Mouse (Mus musculus): ENCODE results near the gene Naa10.

The Naa10 gene

DNA sequence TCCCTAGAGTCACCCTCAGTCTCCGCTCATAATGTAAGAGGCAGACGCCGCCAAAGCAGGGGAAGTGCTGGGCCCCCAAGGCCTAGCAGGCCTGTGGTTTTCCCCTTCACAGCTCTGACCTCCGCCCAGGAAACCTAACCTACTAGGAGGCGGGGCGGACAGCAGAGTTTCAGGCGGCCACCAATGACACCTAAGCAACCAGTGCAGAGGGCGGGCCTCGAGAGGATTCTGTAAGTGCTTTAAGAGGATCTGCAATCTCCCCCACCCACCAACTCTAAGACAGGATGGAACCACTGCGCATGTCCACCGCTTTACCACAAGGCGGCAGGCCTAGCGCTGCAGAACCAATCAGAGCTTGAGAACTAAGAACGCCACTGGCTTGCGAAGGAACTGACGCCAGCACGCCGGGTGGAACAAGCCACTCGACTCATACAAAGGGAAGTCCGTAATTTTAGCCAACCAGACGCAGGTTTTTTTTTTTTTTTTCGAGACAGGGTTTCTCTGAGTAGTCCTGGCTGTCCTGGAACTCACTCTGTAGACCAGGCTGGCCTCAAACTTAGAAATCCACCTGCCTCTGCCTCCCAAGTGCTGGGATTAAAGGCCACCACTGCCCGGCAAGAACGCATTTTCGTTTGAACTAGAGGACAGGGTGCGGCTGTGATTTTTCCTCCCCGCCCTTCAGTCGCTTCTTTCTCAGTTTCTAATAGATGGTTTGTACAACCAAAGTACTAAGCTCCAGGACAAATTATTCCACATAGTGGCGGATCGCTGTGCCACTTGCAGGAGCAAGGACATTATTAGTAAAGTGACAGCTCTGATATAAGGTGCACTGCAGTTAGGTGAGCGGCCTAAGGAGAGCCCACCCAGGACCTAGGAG is 6.7 kb downstream of the Naa10 start:
- DNase-seq (ENCODE audit: low spot score) = peak; percentile 91

DNA sequence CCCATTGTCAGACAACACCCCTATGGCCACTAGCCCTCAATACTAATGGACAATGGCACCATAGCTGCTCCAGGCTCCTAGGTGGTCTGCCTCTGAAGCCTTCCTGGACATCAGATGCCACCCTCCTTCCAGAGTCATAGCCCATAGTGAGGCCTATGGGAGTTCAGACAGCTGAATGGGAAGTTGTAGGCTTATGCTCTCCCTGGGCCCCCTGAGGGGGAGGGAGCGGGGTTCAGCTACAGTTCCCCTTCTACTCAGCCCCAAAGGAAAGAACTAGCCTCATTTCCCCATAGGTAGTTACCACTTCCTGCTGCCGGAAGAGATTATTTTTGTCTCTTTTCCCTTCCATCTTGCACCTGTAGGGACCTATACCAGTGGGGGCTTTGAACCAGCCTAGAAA is 10.2 kb downstream of the Naa10 start:
- no peak for DNase-seq (ENCODE audit: low spot score)

DNA sequence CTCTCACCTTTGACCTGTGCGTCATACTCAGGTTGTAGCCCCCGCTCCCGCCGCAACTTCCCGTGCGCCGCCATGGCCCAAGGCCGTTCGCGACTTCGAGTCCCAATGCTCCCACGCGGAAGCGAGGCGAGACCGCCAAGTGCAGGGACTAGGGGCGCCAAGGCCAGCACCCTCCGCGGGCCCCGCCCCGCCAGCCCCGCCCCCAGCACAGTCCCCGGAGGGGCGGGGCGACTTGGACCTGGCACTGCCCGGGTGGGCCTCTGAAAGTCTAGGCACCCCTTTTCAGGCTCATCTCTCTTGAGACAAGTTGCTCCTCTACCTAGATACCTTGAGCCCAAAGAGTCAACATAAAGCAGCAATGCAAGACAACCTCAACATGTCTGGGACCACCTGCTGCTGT is 10.6 kb downstream of the Naa10 start:
- no peak for DNase-seq (ENCODE audit: low spot score)

DNA sequence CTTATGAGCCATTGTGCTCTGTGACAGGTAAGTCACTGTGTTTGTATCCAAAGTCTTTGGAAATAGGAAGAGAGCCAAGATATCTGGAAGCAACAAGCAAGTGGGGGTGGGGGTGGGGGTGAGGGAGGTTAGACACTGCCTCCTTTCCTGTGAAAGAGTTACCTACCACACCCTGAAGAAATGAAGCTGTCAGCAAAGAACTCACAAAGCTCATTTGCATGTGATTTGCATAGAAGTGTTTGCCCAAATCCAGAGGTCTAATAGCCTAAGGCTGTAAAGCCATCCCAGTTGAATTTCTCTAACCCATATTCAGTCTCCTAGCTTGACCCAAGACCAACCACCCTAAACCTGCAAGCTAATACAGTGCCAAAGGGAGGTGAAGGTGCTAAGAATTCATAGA is 11.3 kb downstream of the Naa10 start:
- DNase-seq (ENCODE audit: low spot score) = no peak

DNA sequence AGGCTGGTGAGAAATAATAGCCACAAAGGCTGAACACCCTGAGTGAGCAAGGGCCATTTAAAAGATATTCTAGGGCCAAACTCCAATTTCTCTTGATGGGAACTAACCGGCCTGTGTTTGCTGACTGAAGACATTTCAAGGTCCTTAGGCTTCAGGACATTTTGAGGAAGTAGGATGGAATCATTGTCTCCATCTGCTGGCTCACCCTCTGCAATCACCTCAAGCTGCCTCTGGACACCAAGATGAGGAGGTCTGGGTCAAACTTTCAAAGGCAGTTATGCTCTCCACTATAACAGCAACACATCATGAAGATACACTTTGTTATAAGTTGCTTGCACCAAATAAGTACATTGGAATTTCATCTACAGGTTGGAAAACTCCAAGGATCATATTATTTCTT is 11.7 kb downstream of the Naa10 start:
- no peak for DNase-seq (ENCODE audit: low spot score)

DNA sequence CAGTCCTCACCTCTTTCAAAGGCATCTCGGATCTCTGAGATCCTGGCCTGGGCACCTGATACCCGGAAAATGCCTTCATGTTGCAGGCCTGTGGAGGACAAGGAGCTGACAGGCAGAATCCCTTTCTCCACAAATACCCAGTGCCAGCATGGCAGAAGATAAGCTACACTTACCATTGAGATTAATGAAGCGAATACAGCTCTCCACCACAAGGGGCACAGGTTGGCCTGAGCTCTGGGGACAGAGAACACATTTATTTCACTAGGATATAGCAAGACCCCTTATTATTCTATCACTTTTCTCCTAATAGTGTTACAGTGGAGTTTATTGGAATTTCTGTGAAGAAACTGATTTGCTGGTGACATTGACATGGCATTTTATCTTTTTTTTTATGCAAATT is 23.8 kb downstream of the Naa10 start:
- no peak for DNase-seq (ENCODE audit: low spot score)

DNA sequence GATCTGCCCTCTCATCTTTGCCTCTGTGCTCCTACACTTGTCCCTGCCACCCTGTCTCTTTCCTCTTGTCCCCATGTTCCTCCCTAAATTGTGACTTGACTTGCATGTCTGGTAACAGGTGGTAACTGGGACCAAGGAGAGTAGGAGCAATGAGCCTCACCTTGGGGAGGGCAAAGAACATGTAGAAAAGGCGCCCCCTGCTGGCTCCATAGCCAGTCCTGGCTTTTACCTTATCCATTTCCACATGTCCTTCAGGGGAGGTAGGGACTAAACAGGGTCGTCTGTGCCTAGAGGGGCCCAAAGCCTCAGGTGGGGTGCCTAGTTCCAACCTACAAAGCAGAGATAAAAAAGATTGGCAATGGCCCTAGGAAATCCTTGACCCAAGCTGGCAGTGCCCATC is 26.0 kb downstream of the Naa10 start, which contains the start of gene L1cam:
TSS of gene L1cam (minus strand) at position 387 of the 400 bp plus-strand sequence.
- peak; percentile 61 for DNase-seq (ENCODE audit: low spot score)

DNA sequence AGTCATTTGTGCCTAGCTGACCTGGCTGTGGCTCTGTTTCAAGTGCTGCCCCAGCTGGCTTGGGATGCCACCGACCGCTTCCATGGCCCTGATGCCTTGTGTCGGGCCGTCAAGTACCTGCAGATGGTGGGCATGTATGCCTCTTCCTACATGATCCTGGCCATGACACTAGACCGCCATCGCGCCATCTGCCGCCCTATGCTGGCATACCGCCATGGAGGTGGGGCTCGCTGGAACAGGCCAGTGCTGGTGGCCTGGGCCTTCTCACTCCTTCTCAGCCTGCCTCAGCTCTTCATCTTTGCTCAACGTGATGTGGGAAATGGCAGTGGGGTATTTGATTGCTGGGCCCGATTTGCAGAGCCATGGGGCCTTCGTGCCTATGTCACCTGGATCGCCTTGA is 28.9 kb downstream of the Naa10 start:
- DNase-seq (ENCODE audit: low spot score) = no peak

DNA sequence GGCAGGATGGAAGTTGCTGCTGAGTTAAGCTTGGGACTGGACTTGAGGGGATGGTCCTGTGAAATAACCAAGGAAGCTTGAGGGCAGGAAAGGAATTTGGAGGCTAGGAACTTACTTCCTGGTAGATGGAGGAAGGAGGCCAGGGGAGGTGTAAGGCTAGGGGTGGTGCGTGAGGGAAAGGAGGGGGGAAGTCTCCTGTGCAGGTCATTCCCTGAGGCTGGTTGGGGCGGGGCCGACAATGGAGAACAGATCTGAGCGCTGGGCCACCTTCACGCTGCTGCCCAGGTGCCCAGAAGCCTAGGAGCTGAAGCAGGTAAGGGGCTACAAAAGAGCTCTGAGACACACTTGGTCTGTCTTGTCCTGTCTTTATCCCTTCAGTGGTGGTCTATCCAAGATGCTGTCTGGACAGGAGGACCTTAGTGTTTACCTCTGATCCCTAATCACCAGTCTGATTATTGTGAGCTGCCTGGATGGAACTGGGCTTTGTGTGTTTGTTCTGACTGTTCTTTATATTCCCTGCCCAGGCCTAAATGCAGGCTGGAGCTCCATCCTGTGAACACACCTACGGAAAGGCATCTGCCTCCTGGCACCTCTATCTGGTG is 30.1 kb downstream of the Naa10 start, which contains the start of gene Avpr2:
TSS of gene Avpr2 (plus strand) at position 552 of the 602 bp plus-strand sequence.
- DNase-seq (ENCODE audit: low spot score) = no peak

DNA sequence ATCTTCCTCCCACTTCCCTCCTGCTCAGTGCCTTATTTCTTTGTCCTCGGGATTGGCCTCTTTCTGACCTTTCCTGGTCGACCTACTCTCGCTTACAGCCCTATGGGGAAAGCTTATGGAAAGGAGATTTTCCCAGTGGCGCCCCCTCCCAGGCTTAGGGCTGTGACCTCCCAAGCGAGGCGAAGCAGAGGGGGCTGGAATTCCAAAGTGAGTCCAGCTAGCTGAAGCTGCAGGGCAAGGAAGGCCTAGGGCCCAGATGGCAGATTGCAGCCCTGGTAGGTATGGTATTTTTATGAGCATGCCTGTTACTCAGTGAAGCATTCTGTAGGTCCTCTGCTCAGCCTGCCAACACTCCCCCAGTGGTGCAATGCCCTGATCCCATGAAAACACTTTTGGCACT is 40.3 kb downstream of the Naa10 start:
- no peak for DNase-seq (ENCODE audit: low spot score)

DNA sequence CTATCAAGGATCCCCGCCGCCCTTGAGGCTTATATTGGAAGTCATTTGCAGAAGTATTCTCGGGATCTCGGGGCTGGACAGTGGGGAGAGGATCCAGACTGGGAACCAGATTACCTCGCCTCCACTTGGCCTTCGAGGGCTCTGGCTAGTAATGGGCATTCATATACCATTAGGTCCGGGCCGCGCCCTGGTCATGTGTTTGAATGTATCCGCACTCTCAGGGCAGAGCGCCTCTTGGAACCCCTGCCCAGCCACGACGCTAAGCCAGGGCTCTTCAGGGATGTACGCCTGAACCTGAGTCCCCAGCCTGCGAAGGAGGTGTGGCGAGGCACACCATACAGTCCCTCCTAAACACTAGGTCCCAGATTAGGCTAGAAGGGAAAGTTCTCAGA is 40.7 kb downstream of the Naa10 start:
- DNase-seq (ENCODE audit: low spot score) = no peak

DNA sequence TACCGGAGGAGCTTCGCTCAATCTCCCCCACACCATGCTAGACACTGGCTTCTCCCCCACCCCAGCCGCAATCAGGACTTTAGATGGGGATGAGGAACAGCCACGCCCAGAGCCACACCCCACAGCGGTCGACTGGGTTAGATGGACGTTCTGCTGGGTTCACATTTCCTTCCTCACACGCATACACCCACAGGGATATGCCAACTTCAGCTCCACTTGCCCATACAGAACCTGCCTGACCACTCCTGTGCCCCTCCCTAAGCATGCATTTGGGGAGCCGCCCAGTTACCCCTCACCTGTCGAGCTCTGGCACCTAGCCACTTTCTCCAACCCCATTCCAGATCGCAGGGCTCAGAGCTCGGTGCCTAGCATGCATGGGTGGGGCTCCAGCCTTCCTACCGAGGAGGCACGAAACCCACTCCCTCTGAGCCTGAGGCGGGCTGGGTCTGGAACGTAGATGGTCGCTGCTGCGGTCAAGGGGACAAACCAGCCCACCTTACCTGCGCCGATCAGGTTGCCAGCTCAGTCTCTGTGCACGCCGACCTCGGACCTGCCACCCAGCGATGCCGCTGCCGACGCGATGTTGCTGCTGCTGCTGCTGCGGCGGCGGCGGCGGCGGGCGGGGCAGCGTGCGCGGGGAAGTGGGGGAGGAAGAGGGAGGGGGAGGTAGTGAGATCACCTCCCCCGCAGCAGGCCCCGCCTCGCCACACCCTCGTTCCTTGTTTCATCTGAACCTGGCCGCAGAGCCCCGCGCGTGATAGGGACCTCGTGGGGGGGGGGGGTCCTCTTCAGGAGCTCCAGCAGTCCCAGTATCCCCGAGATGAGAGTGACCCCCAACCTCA is 41.3 kb downstream of the Naa10 start:
- DNase-seq (ENCODE audit: low spot score) = peak; percentile 70

DNA sequence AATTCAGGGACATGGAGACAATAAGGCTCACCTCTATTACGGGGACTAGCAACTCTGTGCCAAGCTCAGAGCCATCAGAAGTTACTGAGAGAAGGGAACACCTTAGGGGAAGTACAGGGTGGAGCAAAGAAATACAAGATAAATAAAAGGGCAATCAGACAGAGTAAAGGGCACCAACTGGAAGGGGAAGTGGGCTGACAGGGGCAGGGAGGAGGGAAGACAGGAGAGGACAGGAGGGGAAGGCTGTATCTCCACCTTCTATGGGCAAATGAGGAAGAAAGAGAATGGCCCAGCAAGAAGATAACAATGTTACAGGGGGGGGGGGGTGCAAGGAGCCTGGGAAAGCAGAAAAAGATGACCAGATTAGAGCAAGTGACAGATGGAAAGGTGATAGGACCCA is 44.7 kb downstream of the Naa10 start:
- no peak for DNase-seq (ENCODE audit: low spot score)

DNA sequence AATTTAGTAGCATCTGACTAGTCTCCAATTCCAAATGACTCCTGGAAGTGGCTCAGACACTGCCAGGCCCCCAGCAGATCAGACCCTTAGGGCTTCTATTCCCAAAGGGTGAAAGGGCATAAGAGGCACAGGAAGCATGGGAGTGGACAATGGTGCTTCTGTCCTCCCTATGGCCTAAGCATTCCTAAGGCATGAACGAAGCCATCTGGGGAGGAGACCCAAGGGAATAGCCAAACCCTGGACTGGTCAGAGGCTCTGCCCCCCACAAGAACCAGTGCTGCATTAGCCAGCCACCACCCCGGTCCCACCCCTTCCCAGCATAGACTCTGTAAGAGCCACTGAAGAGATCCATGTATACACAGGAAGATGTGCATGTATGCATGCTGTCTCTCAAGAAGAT is 45.9 kb downstream of the Naa10 start:
- no peak for DNase-seq (ENCODE audit: low spot score)

DNA sequence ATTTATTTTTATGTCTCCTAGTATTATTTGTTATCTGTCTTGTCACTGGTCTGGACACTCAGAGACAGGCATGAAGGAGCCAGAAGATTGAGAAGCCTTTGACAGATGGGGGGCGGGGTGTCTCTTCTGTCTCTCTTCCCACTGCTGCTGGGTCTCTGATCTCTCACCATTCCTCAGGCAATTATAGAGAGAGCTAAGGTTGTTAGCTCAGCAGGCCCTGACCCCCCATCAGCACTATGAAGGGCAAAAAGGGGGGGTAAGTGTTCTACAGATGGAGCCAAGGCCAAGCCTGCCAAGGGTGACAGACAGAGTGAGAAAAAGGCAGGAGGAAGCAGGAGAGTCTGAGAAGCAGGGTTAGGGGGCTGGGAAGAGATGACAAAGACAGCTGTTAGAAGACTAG is 49.8 kb downstream of the Naa10 start:
- no peak for DNase-seq (ENCODE audit: low spot score)

DNA sequence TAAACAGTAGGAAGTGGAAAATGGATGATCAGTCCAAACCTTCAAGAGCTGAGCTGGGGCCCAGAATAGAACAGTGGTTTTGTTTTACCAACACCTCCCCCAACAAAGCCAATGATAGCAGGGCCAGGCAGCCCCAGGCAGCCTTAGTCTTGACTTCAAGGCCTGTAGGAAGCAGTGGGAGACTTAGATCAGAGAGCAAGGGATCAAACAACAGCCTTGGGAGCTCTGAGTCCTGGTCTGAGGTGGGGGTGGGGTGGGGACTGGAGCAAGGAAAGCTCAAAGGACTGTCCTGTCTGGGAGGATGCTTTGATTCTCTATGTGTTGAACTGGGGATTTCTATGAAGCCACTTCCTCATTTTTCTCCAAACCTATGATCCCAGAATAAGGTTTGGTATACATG is 50.3 kb downstream of the Naa10 start:
- no peak for DNase-seq (ENCODE audit: low spot score)

DNA sequence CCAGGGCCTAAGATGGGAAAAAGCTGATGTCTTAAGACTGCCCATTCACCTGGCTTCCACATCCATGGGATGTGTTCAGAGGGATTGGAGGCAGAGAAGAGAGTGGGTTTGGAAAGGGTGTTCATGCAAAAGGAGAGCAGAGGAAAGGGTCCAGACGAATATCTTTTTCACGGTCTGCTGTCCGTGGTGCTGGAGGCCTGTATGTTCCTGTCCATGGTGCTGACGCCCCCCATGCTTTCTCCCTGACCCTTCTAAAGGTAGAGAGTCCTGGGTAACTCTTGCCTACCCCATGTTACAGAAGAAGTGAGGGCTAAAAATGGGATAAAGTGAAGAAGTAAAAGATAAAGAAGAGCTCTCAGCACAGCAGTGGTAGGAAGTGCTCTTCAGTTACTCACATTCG is 52.4 kb downstream of the Naa10 start:
- peak; percentile 4 for DNase-seq (ENCODE audit: low spot score)

DNA sequence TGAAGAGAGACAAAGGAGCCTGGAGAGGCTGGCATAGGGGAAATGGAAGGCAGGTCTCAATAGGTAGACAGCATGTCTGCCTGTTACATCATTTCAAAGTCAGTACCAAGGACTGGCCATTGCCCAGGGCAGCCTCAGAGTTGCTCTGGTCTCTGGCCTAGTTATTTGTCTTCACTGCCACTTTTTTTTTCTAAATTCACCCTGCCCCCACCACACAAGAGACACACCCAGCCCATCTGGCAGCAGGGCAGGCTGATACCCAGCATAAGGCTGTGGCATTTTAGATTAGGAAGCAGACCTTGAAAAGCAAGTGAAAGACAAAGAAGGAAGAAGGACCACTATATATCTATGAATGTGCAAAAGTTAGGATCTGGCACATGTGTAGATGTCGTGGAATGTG is 53.9 kb downstream of the Naa10 start:
- DNase-seq (ENCODE audit: low spot score) = no peak

DNA sequence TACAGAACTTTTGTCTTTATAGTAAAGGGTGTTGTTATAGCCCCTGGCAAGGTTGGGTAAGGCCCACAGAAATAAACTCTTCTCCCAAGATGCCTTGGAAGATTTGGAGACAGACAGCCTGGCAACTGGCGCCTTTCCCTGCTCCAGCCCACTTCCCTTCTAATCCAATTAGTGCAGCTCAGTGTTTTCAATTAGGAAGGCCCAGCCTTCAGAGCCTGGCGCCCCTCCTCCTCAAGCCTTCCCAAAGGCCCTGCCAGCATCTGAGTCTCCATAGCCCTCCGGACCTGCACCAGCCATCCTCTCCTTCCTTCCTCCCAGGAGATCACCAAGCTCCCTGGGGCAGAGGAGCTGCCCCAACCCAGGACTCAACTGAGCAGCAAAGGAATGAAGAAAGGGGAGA is 54.5 kb downstream of the Naa10 start:
- no peak for DNase-seq (ENCODE audit: low spot score)

All from urinary bladder, postnatal 14 days (tissue).